Mouse (Mus musculus): ENCODE measurements around the gene Dusp5. TPM values are rescaled to one million over a fixed set of nuclear protein-coding genes. Genes with fewer than 3 reads are reported as not detected.
"Not testable (repeated sequence)": the region's sequence is repeated elsewhere in the genome, so short reads cannot be mapped to it uniquely, and the experiment has no call there.

Dusp5 gene
- polyA plus RNA-seq, 1 experiment, result 10.9 TPM

DNA sequence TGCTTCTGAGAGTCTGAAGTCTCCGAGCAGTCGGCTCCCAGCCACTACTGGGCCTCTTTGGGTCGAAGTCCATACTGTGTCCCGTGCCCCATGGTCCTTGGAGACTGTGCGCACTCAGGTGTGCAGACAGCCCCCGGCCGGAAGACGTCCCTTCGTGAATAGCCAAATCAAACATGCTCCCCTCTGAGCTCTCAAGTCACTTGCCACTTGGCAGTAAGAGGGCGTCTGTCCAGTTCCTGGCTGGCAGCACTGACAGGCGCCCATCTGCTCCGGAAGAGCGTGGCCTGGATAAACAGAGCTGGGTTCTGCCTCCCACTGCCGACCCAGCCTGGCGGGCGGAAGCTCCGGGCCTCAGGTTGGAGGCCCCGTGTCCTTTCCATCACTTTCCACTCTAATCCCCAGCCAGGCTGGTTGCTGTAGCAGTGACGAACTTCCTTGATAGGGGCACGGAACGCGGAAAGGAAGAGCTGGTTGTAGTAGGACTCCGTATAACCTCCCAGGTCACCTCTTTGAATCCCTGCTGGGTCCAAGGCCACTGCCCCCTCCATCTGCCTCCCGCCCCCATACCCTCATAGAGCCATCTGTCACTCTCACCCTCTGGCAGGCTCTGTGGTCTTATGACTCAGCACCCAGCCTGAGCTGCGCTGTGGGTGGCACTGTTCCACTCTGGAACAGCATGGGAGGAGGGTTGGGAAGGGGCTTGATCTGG is 28.5 kb upstream of the Dusp5 start:
- TF ChIP-seq CTCF (IDR thresholded peaks at IDR 0.05; ENCODE audit: extremely low read depth, insufficient read depth, insufficient read length, insufficient replicate concordance) (no peak), POLR2A (IDR thresholded peaks at IDR 0.05; ENCODE audit: low read depth, low read length) (no peak)
- WGBS, result 72% methylated on average over 25 of the region's 25 CpGs
- Histone ChIP-seq H3K4me1 (ENCODE audit: control insufficient read depth, insufficient read depth, insufficient read length) (peaks cover 22% of the 10 kb centered on the region; the same call in 1 of the 2 replicates), H3K36me3 (ENCODE audit: control insufficient read depth, insufficient read depth, low read length) (no peaks in the 10 kb centered on the region), H3K27ac (ENCODE audit: insufficient read depth, low read length) (no peak overlapping the region), H3K4me3 (ENCODE audit: extremely low read depth, insufficient read depth, insufficient read length) (no peak overlapping the region), H3K27me3 (ENCODE audit: control insufficient read depth, insufficient read depth, low read length) (no peaks in the 10 kb centered on the region)
- no peak for DNase-seq (ENCODE audit: low read depth in 1 of 2, low spot score in 2 of 2)

GRCm38 (mm10) chr19:53501239-53501638 is 27.7 kb upstream of the Dusp5 start:
- not testable (repeated sequence) for H3K27ac ChIP-seq (ENCODE audit: insufficient read depth, low read length); H3K36me3 ChIP-seq (ENCODE audit: control insufficient read depth, insufficient read depth, low read length); H3K27me3 ChIP-seq (ENCODE audit: control insufficient read depth, insufficient read depth, low read length); DNase-seq (ENCODE audit: low read depth in 1 of 2, low spot score in 2 of 2); H3K4me3 ChIP-seq (ENCODE audit: extremely low read depth, insufficient read depth, insufficient read length)
- 66% methylated on average over 7 of the region's 7 CpGs for WGBS
- peaks cover 18% of the 10 kb centered on the region; the same call in 1 of the 2 replicates for H3K4me1 ChIP-seq (ENCODE audit: control insufficient read depth, insufficient read depth, insufficient read length)

DNA sequence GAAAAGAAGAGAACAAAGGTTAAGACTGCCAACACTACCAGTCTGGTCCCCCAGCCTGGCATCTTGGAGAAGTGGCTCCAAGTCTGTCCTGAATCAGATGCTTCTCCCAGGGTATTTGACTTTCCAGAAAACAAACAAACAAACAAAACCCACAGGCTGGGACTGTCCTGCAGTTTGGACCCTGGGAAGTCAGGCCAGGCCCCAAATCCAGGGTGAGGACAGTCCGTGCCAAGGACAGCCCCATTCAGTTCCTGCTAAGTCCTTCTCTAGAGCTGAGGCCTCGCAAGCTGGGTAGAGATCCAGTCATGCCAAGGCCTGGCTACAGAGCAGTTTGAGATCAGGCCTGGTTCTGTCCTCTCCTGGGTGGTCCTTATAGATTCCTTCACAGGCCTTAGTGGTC is 27.1 kb upstream of the Dusp5 start:
- no peak for TF ChIP-seq CTCF (IDR thresholded peaks at IDR 0.05; ENCODE audit: extremely low read depth, insufficient read depth, insufficient read length, insufficient replicate concordance)
- no peak for TF ChIP-seq POLR2A (IDR thresholded peaks at IDR 0.05; ENCODE audit: low read depth, low read length)
- WGBS, result 90% methylated on average over 2 of the region's 2 CpGs
- Histone ChIP-seq H3K27me3 (ENCODE audit: control insufficient read depth, insufficient read depth, low read length) (no peaks in the 10 kb centered on the region), H3K36me3 (ENCODE audit: control insufficient read depth, insufficient read depth, low read length) (no peaks in the 10 kb centered on the region), H3K27ac (ENCODE audit: insufficient read depth, low read length) (no peak overlapping the region), H3K4me3 (ENCODE audit: extremely low read depth, insufficient read depth, insufficient read length) (no peak overlapping the region), H3K4me1 (ENCODE audit: control insufficient read depth, insufficient read depth, insufficient read length) (peaks cover 18% of the 10 kb centered on the region; the same call in 1 of the 2 replicates)
- no peak for DNase-seq (ENCODE audit: low read depth in 1 of 2, low spot score in 2 of 2)

DNA sequence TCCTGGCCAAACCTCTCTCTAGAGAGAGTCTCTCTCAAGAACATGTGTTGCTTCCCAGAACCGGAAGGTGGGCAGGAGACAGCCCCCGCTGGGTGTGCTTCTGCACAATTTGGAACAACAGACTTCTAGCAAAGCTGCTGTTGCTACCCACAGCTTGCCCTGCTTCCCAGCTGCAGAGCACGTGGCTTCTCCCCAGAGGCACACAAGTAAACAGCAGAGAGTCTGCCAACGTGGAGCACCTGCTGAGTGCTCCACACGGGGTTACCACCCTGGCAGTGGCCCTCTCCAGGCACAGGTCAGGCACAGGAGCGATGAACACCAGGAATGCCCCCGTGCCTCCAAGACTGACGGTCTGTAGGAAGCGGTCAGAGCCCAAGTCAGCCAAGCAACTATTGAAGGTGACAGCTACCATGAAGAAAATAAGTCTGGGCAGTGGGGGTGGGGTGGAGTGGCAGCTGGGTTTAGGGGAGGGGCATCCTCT is 26.0 kb upstream of the Dusp5 start:
- 19% methylated on average over 9 of the region's 9 CpGs for WGBS
- Histone ChIP-seq H3K4me1 (ENCODE audit: control insufficient read depth, insufficient read depth, insufficient read length) (peaks cover 21% of the 10 kb centered on the region; the same call in 1 of the 2 replicates), H3K4me3 (ENCODE audit: extremely low read depth, insufficient read depth, insufficient read length) (no peak overlapping the region), H3K27ac (ENCODE audit: insufficient read depth, low read length) (no peak overlapping the region), H3K27me3 (ENCODE audit: control insufficient read depth, insufficient read depth, low read length) (no peaks in the 10 kb centered on the region), H3K36me3 (ENCODE audit: control insufficient read depth, insufficient read depth, low read length) (no peaks in the 10 kb centered on the region)
- no peak for TF ChIP-seq CTCF (IDR thresholded peaks at IDR 0.05; ENCODE audit: extremely low read depth, insufficient read depth, insufficient read length, insufficient replicate concordance)
- no peak for TF ChIP-seq POLR2A (IDR thresholded peaks at IDR 0.05; ENCODE audit: low read depth, low read length)
- DNase-seq (ENCODE audit: low read depth in 1 of 2, low spot score in 2 of 2), result peak; percentile 25 to 32

- no peak for TF ChIP-seq POLR2A (IDR thresholded peaks at IDR 0.05; ENCODE audit: low read depth, low read length)
- TF ChIP-seq CTCF (IDR thresholded peaks at IDR 0.05; ENCODE audit: extremely low read depth, insufficient read depth, insufficient read length, insufficient replicate concordance), result no peak
Observed at GRCm38 (mm10) chr19:53504181-53504580, 24.7 kb upstream of the Dusp5 start.

GRCm38 (mm10) chr19:53505728-53506127 is 23.2 kb upstream of the Dusp5 start:
- WGBS, result 90% methylated on average over 10 of the region's 10 CpGs
- TF ChIP-seq POLR2A (IDR thresholded peaks at IDR 0.05; ENCODE audit: low read depth, low read length) (no peak), CTCF (IDR thresholded peaks at IDR 0.05; ENCODE audit: extremely low read depth, insufficient read depth, insufficient read length, insufficient replicate concordance) (no peak)
- Histone ChIP-seq H3K4me3 (ENCODE audit: extremely low read depth, insufficient read depth, insufficient read length) (no peak overlapping the region), H3K27me3 (ENCODE audit: control insufficient read depth, insufficient read depth, low read length) (no peaks in the 10 kb centered on the region), H3K36me3 (ENCODE audit: control insufficient read depth, insufficient read depth, low read length) (no peaks in the 10 kb centered on the region), H3K27ac (ENCODE audit: insufficient read depth, low read length) (no peak overlapping the region), H3K4me1 (ENCODE audit: control insufficient read depth, insufficient read depth, insufficient read length) (peaks cover 23% of the 10 kb centered on the region; the same call in 1 of the 2 replicates)
- no peak for DNase-seq (ENCODE audit: low read depth in 1 of 2, low spot score in 2 of 2)

More at GRCm38 (mm10) chr19:53504181-53504580, 24.7 kb upstream of the Dusp5 start:
- Histone ChIP-seq H3K27ac (ENCODE audit: insufficient read depth, low read length) (no peak overlapping the region), H3K27me3 (ENCODE audit: control insufficient read depth, insufficient read depth, low read length) (no peaks in the 10 kb centered on the region), H3K4me1 (ENCODE audit: control insufficient read depth, insufficient read depth, insufficient read length) (peaks cover 24% of the 10 kb centered on the region; the same call in 1 of the 2 replicates), H3K4me3 (ENCODE audit: extremely low read depth, insufficient read depth, insufficient read length) (no peak overlapping the region), H3K36me3 (ENCODE audit: control insufficient read depth, insufficient read depth, low read length) (no peaks in the 10 kb centered on the region)
- no peak for DNase-seq (ENCODE audit: low read depth in 1 of 2, low spot score in 2 of 2)
- WGBS, result 65% methylated on average over 7 of the region's 7 CpGs

- Histone ChIP-seq H3K4me3 (ENCODE audit: extremely low read depth, insufficient read depth, insufficient read length) (no peak overlapping the region), H3K36me3 (ENCODE audit: control insufficient read depth, insufficient read depth, low read length) (no peaks in the 10 kb centered on the region), H3K4me1 (ENCODE audit: control insufficient read depth, insufficient read depth, insufficient read length) (peaks cover 14% of the 10 kb centered on the region; the same call in 1 of the 2 replicates), H3K27me3 (ENCODE audit: control insufficient read depth, insufficient read depth, low read length) (no peaks in the 10 kb centered on the region), H3K27ac (ENCODE audit: insufficient read depth, low read length) (no peak overlapping the region)
- no peak for DNase-seq (ENCODE audit: low read depth in 1 of 2, low spot score in 2 of 2)
- 74% methylated on average over 8 of the region's 8 CpGs for WGBS
- no peak for TF ChIP-seq POLR2A (IDR thresholded peaks at IDR 0.05; ENCODE audit: low read depth, low read length)
- TF ChIP-seq CTCF (IDR thresholded peaks at IDR 0.05; ENCODE audit: extremely low read depth, insufficient read depth, insufficient read length, insufficient replicate concordance), result no peak
Observed at GRCm38 (mm10) chr19:53507497-53507896, 21.4 kb upstream of the Dusp5 start.
